Mouse (Mus musculus) cerebral cortex, adult 2 months (tissue): ENCODE results near the gene Acmsd.

Experiments used
- WGBS: fragments of 180-500 bp; shearing (Covaris S2); methylation state at CpG from one replicate; pipeline ENCODE4 v1.1.7; 2018; 5-methylcytosine and 5-hydroxymethylcytosine counted together

The Acmsd gene

GRCm38 (mm10) chr1:127729096-127729495, at the start of gene Acmsd:
Acmsd (plus strand) TSS chr1:127729413.
- WGBS: 93% methylated on average over 4 of the region's 4 CpGs

GRCm38 (mm10) chr1:127679498-127680133, 49.6 kb upstream of the Acmsd start, which contains the start of gene Tmem163:
Tmem163 (minus strand) TSS chr1:127679548.
- 31% methylated on average over 18 of the region's 18 CpGs for WGBS

- WGBS: 32% methylated on average over 2 of the region's 2 CpGs
These were observed 32.7 kb upstream of the Acmsd start for GRCm38 (mm10) chr1:127696533-127696932.

GRCm38 (mm10) chr1:127702187-127702586, 27.0 kb upstream of the Acmsd start:
- 90% methylated on average over 1 of the region's 1 CpGs for WGBS

- 62% methylated on average over 5 of the region's 5 CpGs for WGBS
These were observed 22.9 kb upstream of the Acmsd start for GRCm38 (mm10) chr1:127706269-127706668.

GRCm38 (mm10) chr1:127716441-127716840, 12.8 kb upstream of the Acmsd start:
- WGBS: 37% methylated on average over 8 of the region's 8 CpGs

- 90% methylated on average over 1 of the region's 1 CpGs for WGBS
These were observed 10.9 kb upstream of the Acmsd start for GRCm38 (mm10) chr1:127718290-127718689.

- WGBS: 69% methylated on average over 2 of the region's 2 CpGs
These were observed 5.6 kb upstream of the Acmsd start for GRCm38 (mm10) chr1:127723596-127723995.

GRCm38 (mm10) chr1:127731086-127731485, 1.9 kb downstream of the Acmsd start:
- WGBS: 81% methylated on average over 3 of the region's 3 CpGs

- 93% methylated on average over 3 of the region's 3 CpGs for WGBS
These were observed 3.2 kb downstream of the Acmsd start for GRCm38 (mm10) chr1:127732435-127732834.

- WGBS: 58% methylated on average over 3 of the region's 3 CpGs
These were observed 3.6 kb downstream of the Acmsd start for GRCm38 (mm10) chr1:127732841-127733240.

GRCm38 (mm10) chr1:127735356-127735755, 6.1 kb downstream of the Acmsd start:
- 86% methylated on average over 3 of the region's 3 CpGs for WGBS

- 84% methylated on average over 11 of the region's 11 CpGs for WGBS
These were observed 21.3 kb downstream of the Acmsd start for GRCm38 (mm10) chr1:127750401-127751102.

GRCm38 (mm10) chr1:127755806-127756205, 26.6 kb downstream of the Acmsd start:
- WGBS: 83% methylated on average over 4 of the region's 4 CpGs

- WGBS: 88% methylated on average over 5 of the region's 5 CpGs
These were observed 27.3 kb downstream of the Acmsd start for GRCm38 (mm10) chr1:127756331-127757163.

GRCm38 (mm10) chr1:127757164-127757545, 27.9 kb downstream of the Acmsd start:
- 97% methylated on average over 3 of the region's 3 CpGs for WGBS

GRCm38 (mm10) chr1:127765468-127765867, 36.3 kb downstream of the Acmsd start:
- 73% methylated on average over 2 of the region's 2 CpGs for WGBS

GRCm38 (mm10) chr1:127766741-127767140, 37.5 kb downstream of the Acmsd start:
- WGBS: 91% methylated on average over 2 of the region's 2 CpGs

- 2% methylated on average over 14 of the region's 14 CpGs for WGBS
These were observed 44.1 kb downstream of the Acmsd start for GRCm38 (mm10) chr1:127773198-127773802.

- under 1% methylated on average over 63 of the region's 63 CpGs for WGBS
These were observed 44.7 kb downstream of the Acmsd start, which contains the start of gene Ccnt2 for GRCm38 (mm10) chr1:127773803-127774500. Ccnt2 (plus strand) TSS chr1:127774164.

GRCm38 (mm10) chr1:127774501-127774880, 45.3 kb downstream of the Acmsd start:
- WGBS: under 1% methylated on average over 31 of the region's 31 CpGs
